Mouse (Mus musculus): ENCODE data around the gene Olfr1449.

DNA sequence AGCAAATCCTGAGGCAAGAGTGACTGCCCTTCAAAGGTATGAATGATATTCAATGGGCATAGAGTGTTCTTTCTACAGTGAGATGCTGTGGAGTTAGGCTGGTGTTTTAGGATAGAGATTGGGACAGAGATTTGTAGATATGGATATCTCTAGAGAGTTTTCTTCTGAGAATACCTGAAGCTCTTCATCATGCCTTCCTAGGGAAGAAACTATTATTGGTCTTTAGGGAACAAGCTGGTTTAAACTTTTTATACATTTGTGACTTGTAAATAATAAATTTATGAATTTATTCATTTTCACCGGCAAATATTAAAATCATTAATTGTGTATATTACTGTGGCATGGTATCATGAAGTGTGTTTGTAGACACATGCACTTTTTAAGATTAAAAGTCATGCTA lies 27.0 kb upstream of the Olfr1449 start, which contains the start of gene Olfr1447:
- TF ChIP-seq CTCF (IDR thresholded peaks at IDR 0.05; ENCODE audit: low read depth) (no peak), EP300 (IDR thresholded peaks at IDR 0.05; ENCODE audit: low read depth) (no peak)

Data from liver, postnatal 0 days (tissue).